19 mouse cellular contexts compared by ENCODE assay signal in genomic region chr3:34637481-34637880, GRCm38 (mm10). TPM values are rescaled to one million over a fixed set of nuclear protein-coding genes. Genes with fewer than 3 reads are reported as not detected.
DNase-seq lines count a peak whose midpoint lies in the region; ATAC-seq and TF ChIP-seq lines count a peak whose summit lies in the region.
"Had no signal": no experiment of that assay in that cellular context is flagged by ENCODE, and none has a peak within 500 bp of the region (broad histone marks: within the 10 kb centered on the region; RNA-seq: fewer than 3 reads in every experiment).

No protein-coding gene starts in this region.

- H3K4me3 ChIP-seq in forebrain, embryonic 14.5 days (ENCODE audit: low read depth, low read length) = no peak overlapping the region
- H3K4me3 ChIP-seq in hindbrain, embryonic 16.5 days (ENCODE audit: low read length) = no peak overlapping the region
- no peak overlapping the region for H3K4me3 ChIP-seq in olfactory bulb, adult 2 months (ENCODE audit: insufficient read depth, low read depth, low read length)
- H3K4me3 ChIP-seq: embryonic facial prominence, embryonic 12.5 days; heart, embryonic 13.5 days; lung, embryonic 15.5 days had no signal

- H3K27me3 ChIP-seq in forebrain, embryonic 14.5 days (replicated peaks; ENCODE audit: control insufficient read depth, insufficient read depth, low read length) = no peaks in the 10 kb centered on the region
- peaks cover 16% of the 10 kb centered on the region for H3K27me3 ChIP-seq in hindbrain, embryonic 16.5 days (replicated peaks; ENCODE audit: control insufficient read depth, insufficient read depth, low read length)

- H3K36me3 ChIP-seq in forebrain, embryonic 14.5 days (ENCODE audit: control insufficient read depth, insufficient read depth, low read length) = no peaks in the 10 kb centered on the region
- no peaks in the 10 kb centered on the region for H3K36me3 ChIP-seq in hindbrain, embryonic 16.5 days (ENCODE audit: control insufficient read depth, insufficient read depth, low read length)
- H3K36me3 ChIP-seq: embryonic facial prominence, embryonic 12.5 days; heart, embryonic 13.5 days; lung, embryonic 15.5 days; neural tube, embryonic 12.5 days had no signal

- peak; percentile 38 for DNase-seq in embryo, embryonic 10.5 days (ENCODE audit: low spot score)
- no peak for DNase-seq in embryo, embryonic 9.5 days (ENCODE audit: extremely low spot score)
- peak; percentile 50 for DNase-seq in forebrain, embryonic 14.5 days (ENCODE audit: low spot score)
- DNase-seq in kidney, postnatal 10 days = no peak
- no peak for DNase-seq in urinary bladder, postnatal 10 days (ENCODE audit: low spot score)
- no peak for DNase-seq in adrenal gland, postnatal 4 days (ENCODE audit: low spot score in 2 of 2)
- DNase-seq: cerebellum, adult 8-10 months had no signal

- no peak for TF ChIP-seq POLR2A in olfactory bulb, adult 2 months (IDR thresholded peaks at IDR 0.05; ENCODE audit: insufficient read depth, low read depth, low read length)

- peak overlapping the region; percentile 25; the same call in 1 of the 2 replicates for H3K4me2 ChIP-seq in forebrain, embryonic 14.5 days (ENCODE audit: low read length)
- H3K4me2 ChIP-seq in hindbrain, embryonic 16.5 days (ENCODE audit: low read length) = no peak overlapping the region
- H3K4me2 ChIP-seq: lung, embryonic 15.5 days had no signal

- TF ChIP-seq CTCF in olfactory bulb, adult 2 months (IDR thresholded peaks at IDR 0.05; ENCODE audit: insufficient read depth, low read depth, low read length) = no peak

- 18% methylated on average over 5 of the region's 5 CpGs for WGBS in forebrain, embryonic 14.5 days
- WGBS in hindbrain, embryonic 16.5 days = 21% methylated on average over 5 of the region's 5 CpGs
- WGBS in olfactory bulb, adult 2 months = 20% methylated on average over 5 of the region's 5 CpGs

- H3K9ac ChIP-seq in forebrain, embryonic 14.5 days (ENCODE audit: low read length) = peak overlapping the region; percentile 32; the same call in 1 of the 2 replicates
- no peak overlapping the region for H3K9ac ChIP-seq in hindbrain, embryonic 16.5 days (ENCODE audit: low read depth, low read length)
- H3K9ac ChIP-seq: embryonic facial prominence, embryonic 12.5 days; heart, embryonic 13.5 days; lung, embryonic 15.5 days had no signal

- no peaks in the 10 kb centered on the region for H3K9me3 ChIP-seq in forebrain, embryonic 14.5 days (replicated peaks; ENCODE audit: control insufficient read depth, low read length)
- H3K9me3 ChIP-seq in hindbrain, embryonic 16.5 days (ENCODE audit: control insufficient read depth, low read length) = no peaks in the 10 kb centered on the region
- H3K9me3 ChIP-seq: embryonic facial prominence, embryonic 12.5 days; heart, embryonic 13.5 days; lung, embryonic 15.5 days; neural tube, embryonic 12.5 days had no signal

- no peak for ATAC-seq in forebrain, embryonic 14.5 days
- ATAC-seq in hindbrain, embryonic 16.5 days = no peak
- ATAC-seq: Patski had no signal

- peak overlapping the region; percentile 94 for H3K27ac ChIP-seq in forebrain, embryonic 14.5 days (ENCODE audit: low read depth, low read length)
- peak overlapping the region; percentile 24; the same call in 1 of the 2 replicates for H3K27ac ChIP-seq in hindbrain, embryonic 16.5 days (ENCODE audit: low read depth, low read length)
- peak overlapping the region; percentile 94 for H3K27ac ChIP-seq in olfactory bulb, adult 2 months (ENCODE audit: insufficient read depth, low read depth, low read length)
- H3K27ac ChIP-seq: embryonic facial prominence, embryonic 12.5 days; heart, embryonic 13.5 days; lung, embryonic 15.5 days; neural tube, embryonic 12.5 days had no signal

- H3K4me1 ChIP-seq in forebrain, embryonic 14.5 days (ENCODE audit: control insufficient read depth, insufficient read depth, low read length) = peaks cover 19% of the 10 kb centered on the region
- peaks cover 4% of the 10 kb centered on the region for H3K4me1 ChIP-seq in hindbrain, embryonic 16.5 days (ENCODE audit: control insufficient read depth, insufficient read depth, low read depth, low read length)
- peaks cover 34% of the 10 kb centered on the region for H3K4me1 ChIP-seq in olfactory bulb, adult 2 months (ENCODE audit: control insufficient read depth, insufficient read depth, low read length)

RNA-seq across cellular contexts. Expression of gene Sox2, which starts 12.7 kb away (rescaled TPM):
- polyA plus RNA-seq in forebrain, embryonic 14.5 days (2014; fragmentation: Nextera tagmentation; extraction: Ambion mirVana) = 26.6 and 32.0 TPM in 2 replicates
- 8.2 and 8.6 TPM in 2 replicates for polyA plus RNA-seq in hindbrain, embryonic 16.5 days (2015; fragmentation: Nextera tagmentation; extraction: Ambion mirVana)
- polyA plus RNA-seq in olfactory bulb, adult 2 months (2012; ENCODE audit: insufficient read depth, insufficient read length, low replicate concordance, missing spikeins) = not detected in 2 replicates
- total RNA-seq in adrenal gland, postnatal 4 days (2021) = 1 to 10 TPM in 1 of 2 experiments, under 1 TPM in 1; 0.92 to 1.5 TPM
- total RNA-seq: hematopoietic stem cell, adult 5-6 weeks; liver, adult 2 months; megakaryocyte, adult 5-6 weeks had no signal
- polyA plus RNA-seq: kidney, embryonic 14.5 days; liver, adult 2 months; spleen, adult 2 months had no signal

Comparison
In these comparisons a context has a peak if more than half of its experiments do, and no peak if none do; other contexts are left out.
1. DNase-seq: peak in embryo, embryonic 10.5 days (single experiment) and forebrain, embryonic 14.5 days (single experiment); none in embryo, embryonic 9.5 days (single experiment), kidney, postnatal 10 days (single experiment), urinary bladder, postnatal 10 days (single experiment) and adrenal gland, postnatal 4 days (0 of 2).
2. H3K27ac ChIP-seq: peak in every context shown above with its lines; median percentile 94 in forebrain, embryonic 14.5 days; 94 in olfactory bulb, adult 2 months; 24 in hindbrain, embryonic 16.5 days.